Mouse (Mus musculus): ENCODE data around the gene Spats2l. TPM values are rescaled to one million over a fixed set of nuclear protein-coding genes. Genes with fewer than 3 reads are reported as not detected.

The Spats2l gene
- polyA plus RNA-seq, 2 experiments: 2.8 to 7.6 TPM

GRCm38 (mm10) chr1:57799398-57799797, 25.4 kb downstream of the Spats2l start:
- H3K27me3 ChIP-seq (ENCODE audit: control insufficient read depth, insufficient read depth, low read length): no peaks in the 10 kb centered on the region
- 55% methylated on average over 2 of the region's 2 CpGs for WGBS (ENCODE audit: insufficient replicate concordance)
- ATAC-seq (ENCODE audit: insufficient read depth): no peak

DNA sequence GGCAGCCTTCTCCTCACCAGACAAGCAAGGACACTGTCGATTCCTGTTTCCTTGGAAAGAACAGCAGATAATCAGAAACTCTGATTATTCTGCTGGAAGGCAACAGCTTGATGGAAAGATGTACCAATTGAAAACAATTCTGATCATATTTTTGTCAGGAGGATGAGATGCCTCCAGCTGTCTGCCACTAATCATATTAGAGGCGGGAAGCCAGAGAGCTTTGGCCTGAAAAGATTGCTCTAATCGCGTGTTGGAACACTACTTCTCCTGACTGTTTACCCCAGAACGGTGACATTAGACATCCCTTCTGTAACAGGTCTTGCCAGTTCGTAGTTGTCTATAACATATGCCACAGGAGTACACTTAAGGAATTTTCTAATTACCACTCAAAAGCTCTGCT, 26.9 kb downstream of the Spats2l start:
- no peaks in the 10 kb centered on the region for H3K27me3 ChIP-seq (ENCODE audit: control insufficient read depth, insufficient read depth, low read length)
- H3K27ac ChIP-seq: no peak overlapping the region
- no peaks in the 10 kb centered on the region for H3K9me3 ChIP-seq (ENCODE audit: control insufficient read depth, low read length)
- no peaks in the 10 kb centered on the region for H3K36me3 ChIP-seq (replicated peaks; ENCODE audit: control insufficient read depth, insufficient read depth, low read depth)
- WGBS (ENCODE audit: insufficient replicate concordance): 57% methylated on average over 6 of the region's 6 CpGs
- DNase-seq (ENCODE audit: low read depth in 3 of 3, low spot score in 3 of 3) (no peak), ATAC-seq (ENCODE audit: insufficient read depth) (no peak)
- no peak overlapping the region for H3K9ac ChIP-seq (replicated peaks)
- H3K4me1 ChIP-seq (replicated peaks; ENCODE audit: control insufficient read depth in 2 of 2, insufficient read depth in 2 of 2, low read length in 1 of 2): no peaks in the 10 kb centered on the region
- no peak overlapping the region for H3K4me3 ChIP-seq (ENCODE audit: insufficient read depth in 1 of 2, low read depth in 2 of 2, low read length in 2 of 2)
- H3K4me2 ChIP-seq (ENCODE audit: low read depth): no peak overlapping the region
- TF ChIP-seq CTCF (IDR thresholded peaks at IDR 0.05; ENCODE audit: low read depth) (no peak), EP300 (IDR thresholded peaks at IDR 0.05; ENCODE audit: low read depth) (no peak)

More at GRCm38 (mm10) chr1:57799398-57799797, 25.4 kb downstream of the Spats2l start:
- no peak overlapping the region for H3K27ac ChIP-seq
- no peaks in the 10 kb centered on the region for H3K36me3 ChIP-seq (replicated peaks; ENCODE audit: control insufficient read depth, insufficient read depth, low read depth)
- H3K4me2 ChIP-seq (ENCODE audit: low read depth): no peak overlapping the region
- no peaks in the 10 kb centered on the region for H3K4me1 ChIP-seq (replicated peaks; ENCODE audit: control insufficient read depth in 2 of 2, insufficient read depth in 2 of 2, low read length in 1 of 2)
- no peak overlapping the region for H3K4me3 ChIP-seq (ENCODE audit: insufficient read depth in 1 of 2, low read depth in 2 of 2, low read length in 2 of 2)
- DNase-seq (ENCODE audit: low read depth in 3 of 3, low spot score in 3 of 3): no peak
- H3K9me3 ChIP-seq (ENCODE audit: control insufficient read depth, low read length): no peaks in the 10 kb centered on the region
- TF ChIP-seq EP300 (IDR thresholded peaks at IDR 0.05; ENCODE audit: low read depth) (no peak), CTCF (IDR thresholded peaks at IDR 0.05; ENCODE audit: low read depth) (no peak)
- H3K9ac ChIP-seq (replicated peaks): no peak overlapping the region

GRCm38 (mm10) chr1:57806126-57806525, 32.2 kb downstream of the Spats2l start:
- Histone ChIP-seq H3K27me3 (ENCODE audit: control insufficient read depth, insufficient read depth, low read length) (no peaks in the 10 kb centered on the region), H3K9ac (replicated peaks) (no peak overlapping the region), H3K36me3 (replicated peaks; ENCODE audit: control insufficient read depth, insufficient read depth, low read depth) (no peaks in the 10 kb centered on the region), H3K9me3 (ENCODE audit: control insufficient read depth, low read length) (no peaks in the 10 kb centered on the region), H3K27ac (no peak overlapping the region), H3K4me1 (replicated peaks; ENCODE audit: control insufficient read depth in 2 of 2, insufficient read depth in 2 of 2, low read length in 1 of 2) (no peaks in the 10 kb centered on the region), H3K4me3 (ENCODE audit: insufficient read depth in 1 of 2, low read depth in 2 of 2, low read length in 2 of 2) (no peak overlapping the region), H3K4me2 (ENCODE audit: low read depth) (no peak overlapping the region)
- no peak for DNase-seq (ENCODE audit: low read depth in 3 of 3, low spot score in 3 of 3)
- no peak for ATAC-seq (ENCODE audit: insufficient read depth)
- 80% methylated on average over 3 of the region's 3 CpGs for WGBS (ENCODE audit: insufficient replicate concordance)
- TF ChIP-seq EP300 (IDR thresholded peaks at IDR 0.05; ENCODE audit: low read depth): no peak

GRCm38 (mm10) chr1:57807882-57808281, 33.9 kb downstream of the Spats2l start:
- Histone ChIP-seq H3K4me1 (replicated peaks; ENCODE audit: control insufficient read depth in 2 of 2, insufficient read depth in 2 of 2, low read length in 1 of 2) (no peaks in the 10 kb centered on the region), H3K27me3 (ENCODE audit: control insufficient read depth, insufficient read depth, low read length) (no peaks in the 10 kb centered on the region), H3K9me3 (ENCODE audit: control insufficient read depth, low read length) (no peaks in the 10 kb centered on the region), H3K36me3 (replicated peaks; ENCODE audit: control insufficient read depth, insufficient read depth, low read depth) (no peaks in the 10 kb centered on the region), H3K27ac (no peak overlapping the region), H3K4me3 (ENCODE audit: insufficient read depth in 1 of 2, low read depth in 2 of 2, low read length in 2 of 2) (no peak overlapping the region), H3K4me2 (ENCODE audit: low read depth) (no peak overlapping the region), H3K9ac (replicated peaks) (no peak overlapping the region)
- TF ChIP-seq CTCF (IDR thresholded peaks at IDR 0.05; ENCODE audit: low read depth) (no peak), EP300 (IDR thresholded peaks at IDR 0.05; ENCODE audit: low read depth) (no peak)
- DNase-seq (ENCODE audit: low read depth in 3 of 3, low spot score in 3 of 3) (no peak), ATAC-seq (ENCODE audit: insufficient read depth) (no peak)
- WGBS (ENCODE audit: insufficient replicate concordance): 39% methylated on average over 7 of the region's 7 CpGs

DNA sequence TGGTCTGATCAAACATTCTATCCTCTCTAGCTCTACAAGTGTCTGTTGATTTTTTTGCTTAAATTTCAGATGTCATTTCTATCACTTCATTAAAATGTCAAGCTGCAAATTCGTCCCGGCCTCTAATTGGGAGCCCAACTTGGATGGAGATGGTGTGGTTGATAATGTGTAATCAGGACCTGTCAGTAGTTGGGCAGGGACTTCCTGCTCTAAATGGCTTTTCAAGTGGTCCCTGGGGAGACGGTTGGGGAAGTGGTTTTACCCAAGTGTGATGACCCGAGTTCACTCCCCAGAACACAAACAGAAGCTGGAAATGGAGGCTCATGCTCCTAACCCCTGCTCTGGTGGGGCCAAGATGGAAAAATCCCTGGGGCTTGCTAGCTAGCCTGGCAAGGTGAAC, 36.3 kb downstream of the Spats2l start:
- TF ChIP-seq CTCF (IDR thresholded peaks at IDR 0.05; ENCODE audit: low read depth) (no peak), EP300 (IDR thresholded peaks at IDR 0.05; ENCODE audit: low read depth) (no peak)
- H3K27me3 ChIP-seq (ENCODE audit: control insufficient read depth, insufficient read depth, low read length): no peaks in the 10 kb centered on the region
- WGBS (ENCODE audit: insufficient replicate concordance): 13% methylated on average over 4 of the region's 4 CpGs
- no peaks in the 10 kb centered on the region for H3K9me3 ChIP-seq (ENCODE audit: control insufficient read depth, low read length)
- no peak overlapping the region for H3K9ac ChIP-seq (replicated peaks)
- no peaks in the 10 kb centered on the region for H3K4me1 ChIP-seq (replicated peaks; ENCODE audit: control insufficient read depth in 2 of 2, insufficient read depth in 2 of 2, low read length in 1 of 2)
- no peaks in the 10 kb centered on the region for H3K36me3 ChIP-seq (replicated peaks; ENCODE audit: control insufficient read depth, insufficient read depth, low read depth)
- no peak for DNase-seq (ENCODE audit: low read depth in 3 of 3, low spot score in 3 of 3)
- H3K27ac ChIP-seq: no peak overlapping the region
- no peak overlapping the region for H3K4me2 ChIP-seq (ENCODE audit: low read depth)
- no peak overlapping the region for H3K4me3 ChIP-seq (ENCODE audit: insufficient read depth in 1 of 2, low read depth in 2 of 2, low read length in 2 of 2)
- no peak for ATAC-seq (ENCODE audit: insufficient read depth)

Measured in liver, embryonic 14.5 days (tissue).